In the genomic region with DNA sequence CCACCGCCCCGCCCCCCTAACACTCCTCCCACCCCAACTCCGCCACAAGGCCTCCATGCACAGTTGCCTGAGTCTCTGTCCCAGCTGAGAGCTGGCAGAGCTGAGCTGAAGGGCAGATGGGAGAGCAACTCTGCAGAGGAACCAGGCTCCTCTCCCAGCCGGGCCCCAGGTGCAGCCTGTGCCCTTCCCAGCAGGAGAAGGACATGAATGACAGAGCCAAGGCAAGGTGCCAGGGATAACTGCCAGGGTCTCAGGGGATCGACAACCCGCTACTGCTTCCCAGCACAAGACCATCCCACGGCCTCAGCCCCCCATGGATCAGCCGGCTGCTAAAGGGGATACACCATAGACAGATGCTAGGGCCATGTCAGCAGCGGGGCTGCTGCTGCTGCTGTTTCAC, we compare ENCODE assay signal across 9 mouse cellular contexts. TPM values are rescaled to one million over a fixed set of nuclear protein-coding genes. Genes with fewer than 3 reads are reported as not detected.
DNase-seq lines count a peak whose midpoint lies in the region; ATAC-seq and TF ChIP-seq lines count a peak whose summit lies in the region.
"Had no signal": no experiment of that assay in that cellular context is flagged by ENCODE, and none has a peak within 500 bp of the region (broad histone marks: within the 10 kb centered on the region; RNA-seq: fewer than 3 reads in every experiment).

No protein-coding gene starts in this region.

- peak overlapping the region; percentile 39; the same call in 1 of the 2 replicates for H3K9ac ChIP-seq in heart, embryonic 13.5 days

- H3K4me2 ChIP-seq in heart, embryonic 13.5 days = no peak overlapping the region

- DNase-seq in heart, postnatal 25 days (ENCODE audit: low spot score) = no peak
- peak; percentile 85 to 88 for DNase-seq in cerebellum, postnatal 36 days
- peak; percentile 36 to 63 for DNase-seq in kidney, postnatal 25 days
- DNase-seq in thymus, adult 18-20 months = no peak
- no peak for DNase-seq in adrenal gland, postnatal 4 days (ENCODE audit: low spot score in 2 of 2)

- H3K36me3 ChIP-seq in heart, embryonic 13.5 days = no peaks in the 10 kb centered on the region
- H3K36me3 ChIP-seq in E14TG2a.4 (ENCODE audit: insufficient read depth, low read length) = no peaks in the 10 kb centered on the region

- intact Hi-C loops in heart, postnatal 25 days (cut with DNase I) = no loop called here

- ATAC-seq in heart, embryonic 13.5 days (ENCODE audit: extremely low read depth, insufficient number of reproducible peaks, low FRiP score, low TSS enrichment) = no peak
- no peak for ATAC-seq in megakaryocyte progenitor cell, adult 5-6 weeks (replicated peaks; ENCODE audit: poor library complexity)

- H3K27ac ChIP-seq in heart, embryonic 13.5 days (replicated peaks) = peak overlapping the region; percentile 24; the same call in 1 of the 2 replicates

- H3K4me3 ChIP-seq in heart, embryonic 13.5 days = no peak overlapping the region
- peak overlapping the region; percentile 52 for H3K4me3 ChIP-seq in E14TG2a.4 (replicated peaks; ENCODE audit: low read length)
- H3K4me3 ChIP-seq: megakaryocyte, embryonic 14.5 days had no signal

- H3K27me3 ChIP-seq in heart, embryonic 13.5 days (replicated peaks) = no peaks in the 10 kb centered on the region
- H3K27me3 ChIP-seq in E14TG2a.4 (ENCODE audit: insufficient read depth, low read length) = no peaks in the 10 kb centered on the region

- TF ChIP-seq CTCF in E14TG2a.4 (conservative IDR thresholded peaks at IDR 0.05; ENCODE audit: low read length) = no peak

- 38% methylated on average over 9 of the region's 9 CpGs for WGBS in heart, embryonic 13.5 days

- no peaks in the 10 kb centered on the region for H3K9me3 ChIP-seq in heart, embryonic 13.5 days
- H3K9me3 ChIP-seq in E14TG2a.4 (ENCODE audit: low read length) = no peaks in the 10 kb centered on the region
- H3K9me3 ChIP-seq: megakaryocyte, embryonic 14.5 days had no signal

- peaks cover 14% of the 10 kb centered on the region for H3K4me1 ChIP-seq in heart, embryonic 13.5 days
- H3K4me1 ChIP-seq in E14TG2a.4 (replicated peaks; ENCODE audit: low read depth, low read length) = peaks cover 59% of the 10 kb centered on the region

RNA-seq across cellular contexts. Expression of a gene that starts 39.4 kb away (rescaled TPM):
- 55.1 and 63.2 TPM in 2 replicates for polyA plus RNA-seq in heart, embryonic 13.5 days (2015; fragmentation: Nextera tagmentation; extraction: Ambion mirVana)
- 10 to 100 TPM; 13.9 to 14.6 TPM for total RNA-seq in heart, postnatal 25 days (2021)
- 10 to 100 TPM; 44.2 to 45.8 TPM for total RNA-seq in adrenal gland, postnatal 4 days (2021)
- total RNA-seq in megakaryocyte progenitor cell, adult 5-6 weeks (2015) = 37.2 and 45.9 TPM in 2 replicates
- 32.2 and 43.8 TPM in 2 replicates for total RNA-seq in megakaryocyte progenitor cell, adult 5-6 weeks (2017)

RNA-seq across cellular contexts. Expression of a gene that starts 56.1 kb away (rescaled TPM):
- polyA plus RNA-seq in heart, embryonic 13.5 days (2015; fragmentation: Nextera tagmentation; extraction: Ambion mirVana) = 5.0 and 5.3 TPM in 2 replicates
- total RNA-seq in heart, postnatal 25 days (2021) = 1 to 10 TPM; 1.3 to 1.4 TPM
- total RNA-seq in adrenal gland, postnatal 4 days (2021) = 1 to 10 TPM; 6.7 to 8.2 TPM
- total RNA-seq in megakaryocyte progenitor cell, adult 5-6 weeks (2015) = 15.0 and 17.8 TPM in 2 replicates
- total RNA-seq in megakaryocyte progenitor cell, adult 5-6 weeks (2017) = 15.2 and 16.7 TPM in 2 replicates

Comparison
In these comparisons a context has a peak if more than half of its experiments do, and no peak if none do; other contexts are left out.
1. DNase-seq: peak in cerebellum, postnatal 36 days (2 of 2) and kidney, postnatal 25 days (2 of 2); none in heart, postnatal 25 days (single experiment), thymus, adult 18-20 months (0 of 2) and adrenal gland, postnatal 4 days (0 of 2).